Mouse (Mus musculus) kidney, postnatal 0 days (tissue): ENCODE measurements around the gene Stxbp2. TPM values are rescaled to one million over a fixed set of nuclear protein-coding genes. Genes with fewer than 3 reads are reported as not detected.
A peak's percentile ranks its signal among the peaks of the same experiment; 100 is the strongest.

ENCODE experiments used
- ATAC-seq: fragments of 200-750 bp; cut with Nextera tagmentation; replicated peaks from 2 replicates; pipeline ENCODE4 v1.8.0; 2017; ENCODE audit warnings: low read depth, moderate number of reproducible peaks, moderate TSS enrichment, moderate library complexity; ENCODE audit not compliant: low FRiP score
- DNase-seq: peaks from one replicate; pipeline ENCODE4 v3.0.0-alpha.2; 2016; ENCODE audit warnings: low spot score
- H3K27ac ChIP-seq: fragments of 300-500 bp; sonication (generic); 2 replicates; pipeline ENCODE4 v1.5.1; 2014; ENCODE audit warnings: mild to moderate bottlenecking
- H3K27me3 ChIP-seq: fragments of 300-500 bp; sonication (generic); 2 replicates; pipeline ENCODE4 v1.6.1; 2014; ENCODE audit warnings: low read length, mixed read lengths; ENCODE audit not compliant: insufficient read depth
- H3K36me3 ChIP-seq: fragments of 300-500 bp; sonication (generic); 2 replicates; pipeline ENCODE4 v1.6.1; 2014; ENCODE audit warnings: low read length, mixed read lengths; ENCODE audit not compliant: insufficient read depth
- H3K4me1 ChIP-seq: fragments of 300-500 bp; sonication (generic); replicated peaks from 2 replicates; pipeline ENCODE4 v1.6.1; 2014; ENCODE audit warnings: antibody characterized with exemption, low read length, mixed read lengths; ENCODE audit not compliant: insufficient read depth
- H3K4me2 ChIP-seq: fragments of 300-500 bp; sonication (generic); 2 replicates; pipeline ENCODE4 v1.6.1; 2014; ENCODE audit warnings: mild to moderate bottlenecking, low read length, moderate library complexity, mixed read lengths
- H3K4me3 ChIP-seq: fragments of 300-500 bp; sonication (generic); replicated peaks from 2 replicates; pipeline ENCODE4 v1.5.1; 2014; ENCODE audit warnings: low read depth, low read length
- H3K9ac ChIP-seq: fragments of 300-500 bp; sonication (generic); 2 replicates; pipeline ENCODE4 v1.6.1; 2014; ENCODE audit warnings: low read depth, low read length
- H3K9me3 ChIP-seq: fragments of 300-500 bp; sonication (generic); replicated peaks from 2 replicates; pipeline ENCODE4 v1.6.1; 2016; ENCODE audit warnings: low read length, inconsistent platforms, mixed read lengths
- CTCF ChIP-seq: IDR thresholded peaks from 2 replicates; pipeline ENCODE4 v1.5.1; 2016; ENCODE audit warnings: antibody characterized with exemption, low read depth, mild to moderate bottlenecking, moderate library complexity
- WGBS: fragments of 180-500 bp; shearing (Covaris S2); extraction: QIAGEN DNeasy Blood & Tissue Kit; methylation state at CpG from one replicate; pipeline ENCODE4 v1.1.7; 2014; 5-methylcytosine and 5-hydroxymethylcytosine counted together
- polyA plus RNA-seq: library from polyadenylated mRNA; unstranded; fragments of >200 nt; fragmentation: Nextera tagmentation; extraction: Ambion mirVana; gene quantifications from 2 replicates; pipeline ENCODE4 v1.2.1, GENCODE M21; 2015

Stxbp2 gene
- polyA plus RNA-seq, 1 experiment from 2014 or later: 88.6 TPM

DNA sequence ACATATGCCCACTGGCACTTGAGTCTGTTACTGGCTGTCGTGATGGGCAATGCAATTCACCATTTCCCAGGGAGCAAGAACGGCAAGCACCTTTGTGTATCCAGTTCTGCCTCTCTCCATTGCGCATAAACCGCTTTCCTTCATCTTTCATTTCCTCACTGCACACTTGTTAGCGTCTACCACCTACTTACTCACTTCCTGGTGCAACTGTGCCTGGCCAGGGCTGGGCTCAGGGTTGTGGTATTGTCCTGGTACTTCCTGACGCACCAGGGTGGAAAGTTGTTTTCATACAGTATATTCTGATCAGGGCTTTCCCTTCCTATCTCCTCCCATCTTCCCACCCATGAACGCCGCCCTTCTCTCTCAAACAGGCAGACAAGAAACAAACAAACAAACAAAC lies 30.1 kb downstream of the Stxbp2 start:
- Histone ChIP-seq H3K4me2 (no peak overlapping the region), H3K9ac (no peak overlapping the region), H3K9me3 (no peaks in the 10 kb centered on the region), H3K27me3 (no peaks in the 10 kb centered on the region), H3K36me3 (no peaks in the 10 kb centered on the region), H3K4me1 (no peaks in the 10 kb centered on the region), H3K4me3 (no peak overlapping the region), H3K27ac (no peak overlapping the region)
- TF ChIP-seq CTCF: no peak
- ATAC-seq (no peak), DNase-seq (no peak)
- WGBS: 75% methylated on average over 8 of the region's 8 CpGs

DNA sequence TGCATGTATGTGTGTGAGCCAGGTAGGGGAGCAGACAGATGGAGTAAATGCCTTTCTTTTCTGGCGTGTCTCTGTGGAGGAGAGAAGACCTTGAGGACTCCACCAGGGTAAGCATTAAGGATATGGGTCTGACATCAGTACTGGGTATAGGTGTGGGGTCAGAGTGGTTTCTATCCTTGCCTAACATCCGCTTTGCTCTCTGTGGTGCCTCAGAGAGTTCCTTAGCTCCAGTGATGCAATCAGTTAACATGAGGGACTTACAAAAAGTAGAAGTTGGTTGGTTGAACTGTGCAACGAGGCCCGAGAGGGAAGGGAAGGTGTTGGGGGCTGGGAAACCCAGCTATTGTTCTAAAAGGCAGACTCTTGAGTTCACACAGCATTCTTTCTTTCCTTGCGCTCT lies 33.6 kb downstream of the Stxbp2 start:
- no peaks in the 10 kb centered on the region for H3K36me3 ChIP-seq
- H3K27ac ChIP-seq: no peak overlapping the region
- no peaks in the 10 kb centered on the region for H3K9me3 ChIP-seq
- H3K9ac ChIP-seq: no peak overlapping the region
- no peaks in the 10 kb centered on the region for H3K4me1 ChIP-seq
- no peaks in the 10 kb centered on the region for H3K27me3 ChIP-seq
- no peak overlapping the region for H3K4me2 ChIP-seq
- H3K4me3 ChIP-seq: no peak overlapping the region
- DNase-seq (no peak), ATAC-seq (no peak)
- WGBS: 64% methylated on average over 5 of the region's 5 CpGs
- TF ChIP-seq CTCF: no peak

DNA sequence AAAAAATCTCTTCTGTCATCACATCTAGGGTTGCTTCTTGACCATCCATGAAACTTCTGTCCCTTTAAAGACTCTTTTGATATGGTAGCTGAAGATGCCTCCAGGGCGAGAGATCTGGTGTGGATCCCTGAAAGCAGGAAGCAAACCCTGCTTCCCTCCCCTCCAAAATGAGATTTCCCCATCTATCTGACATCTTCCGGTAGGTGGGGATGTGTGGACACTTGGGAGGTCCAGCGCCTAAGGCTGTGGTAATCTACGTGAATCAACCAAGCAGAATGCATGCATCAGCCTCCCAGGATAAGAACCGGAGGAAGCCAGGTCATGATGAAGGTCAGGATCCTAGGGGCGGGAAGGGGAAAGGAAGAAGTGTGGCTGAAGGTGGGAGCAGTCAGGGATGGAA lies 34.8 kb downstream of the Stxbp2 start, which contains the start of gene Mcemp1:
TSS of gene Mcemp1 (plus strand) at position 248 of the 400 bp plus-strand sequence.
- H3K4me1 ChIP-seq: no peaks in the 10 kb centered on the region
- DNase-seq (no peak), ATAC-seq (no peak)
- H3K27ac ChIP-seq: no peak within 1 kb of the TSS
- 61% methylated on average over 6 of the region's 6 CpGs for WGBS
- no peak within 1 kb of the TSS for H3K4me3 ChIP-seq
- H3K9ac ChIP-seq: no peak within 1 kb of the TSS
- no peaks in the 10 kb centered on the region for H3K36me3 ChIP-seq
- no peaks in the 10 kb centered on the region for H3K9me3 ChIP-seq
- H3K4me2 ChIP-seq: no peak within 1 kb of the TSS
- no peaks in the 10 kb centered on the region for H3K27me3 ChIP-seq
- TF ChIP-seq CTCF: no peak

DNA sequence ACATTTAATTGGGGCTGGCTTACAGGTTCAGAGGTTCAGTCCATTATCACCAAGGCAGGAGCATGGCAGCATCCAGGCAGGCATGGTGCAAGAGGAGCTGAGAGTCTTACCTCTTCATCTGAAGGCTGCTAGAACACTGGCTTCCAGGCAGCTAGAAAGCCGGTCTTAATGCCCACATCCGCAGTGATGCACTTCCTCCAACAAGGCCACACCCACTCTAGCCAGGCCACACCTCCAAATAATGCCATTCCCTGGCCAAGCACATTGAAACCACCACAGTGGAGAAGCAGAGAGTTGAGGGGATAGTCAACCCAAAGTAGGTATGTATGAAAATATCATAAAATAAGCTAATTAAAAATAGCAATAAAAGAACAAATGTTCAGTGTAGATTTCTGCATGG lies 39.6 kb downstream of the Stxbp2 start:
- no peak for TF ChIP-seq CTCF
- H3K27me3 ChIP-seq: no peaks in the 10 kb centered on the region
- ATAC-seq: no peak
- no peak overlapping the region for H3K4me3 ChIP-seq
- no peak overlapping the region for H3K9ac ChIP-seq
- WGBS: 80% methylated on average over 2 of the region's 2 CpGs
- H3K4me1 ChIP-seq: no peaks in the 10 kb centered on the region
- H3K4me2 ChIP-seq: no peak overlapping the region
- no peak for DNase-seq
- H3K27ac ChIP-seq: no peak overlapping the region
- no peaks in the 10 kb centered on the region for H3K36me3 ChIP-seq
- no peaks in the 10 kb centered on the region for H3K9me3 ChIP-seq

DNA sequence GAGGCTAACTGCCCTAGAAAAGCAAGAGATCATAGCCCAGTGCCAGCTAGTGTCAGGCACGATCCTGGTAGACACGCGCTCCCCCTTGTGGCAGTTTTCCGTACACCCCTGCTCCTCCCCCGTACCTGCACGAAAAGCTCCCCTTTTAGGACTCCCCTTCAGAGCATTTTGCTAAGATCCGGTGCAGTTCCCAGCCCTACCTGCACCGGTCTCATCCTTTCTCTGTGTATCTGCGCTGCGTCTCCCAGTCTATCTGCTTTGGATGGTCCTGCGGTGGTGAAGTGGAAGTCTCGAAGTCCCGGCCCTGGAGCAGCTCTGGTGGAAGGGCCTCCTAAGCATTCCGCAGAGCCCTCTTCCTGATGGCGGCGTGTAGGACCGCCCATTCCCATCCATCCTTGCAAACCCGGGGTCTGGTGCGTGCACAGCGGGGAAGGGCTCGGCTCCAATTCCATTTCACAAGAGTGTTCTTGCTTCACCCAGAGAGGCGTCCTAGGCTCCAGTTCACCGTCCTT lies 41.3 kb downstream of the Stxbp2 start, which contains the start of gene Fcor:
TSS of gene Fcor (minus strand) at position 383 of the 512 bp plus-strand sequence.
- peak within 1 kb of the TSS; percentile 75 for H3K4me2 ChIP-seq
- ATAC-seq (peak; percentile 73), DNase-seq (peak; percentile 90)
- H3K4me1 ChIP-seq: no peaks in the 10 kb centered on the region
- peak; percentile 86 for TF ChIP-seq CTCF
- peak within 1 kb of the TSS; percentile 54; the same call in 1 of the 2 replicates for H3K27ac ChIP-seq
- H3K27me3 ChIP-seq: no peaks in the 10 kb centered on the region
- peak within 1 kb of the TSS; percentile 58 for H3K9ac ChIP-seq
- no peaks in the 10 kb centered on the region for H3K9me3 ChIP-seq
- peak within 1 kb of the TSS; percentile 44 for H3K4me3 ChIP-seq
- WGBS: 2% methylated on average over 23 of the region's 23 CpGs
- H3K36me3 ChIP-seq: no peaks in the 10 kb centered on the region

DNA sequence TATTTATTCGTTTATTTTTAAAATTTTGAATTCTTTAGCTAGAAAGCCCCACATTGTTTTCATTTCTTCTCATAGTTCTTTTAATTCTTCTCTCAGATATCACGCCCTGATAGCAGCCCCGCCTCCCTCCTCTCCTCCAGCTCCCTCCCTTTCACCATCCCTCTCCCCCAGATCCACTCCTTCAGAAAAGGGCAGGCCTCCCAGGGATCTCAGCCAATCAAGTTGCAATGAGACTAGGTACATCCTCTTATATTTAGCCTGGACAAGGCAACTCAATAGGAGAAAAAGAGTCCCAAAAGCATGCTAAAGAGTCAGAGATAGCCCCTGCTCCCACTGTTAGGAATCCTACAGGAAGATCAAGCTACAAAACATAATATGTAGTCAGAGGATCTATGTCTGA lies 43.9 kb downstream of the Stxbp2 start:
- DNase-seq (no peak), ATAC-seq (no peak)
- Histone ChIP-seq H3K4me2 (no peak overlapping the region), H3K9ac (no peak overlapping the region), H3K27me3 (no peaks in the 10 kb centered on the region), H3K4me3 (no peak overlapping the region), H3K9me3 (no peaks in the 10 kb centered on the region), H3K27ac (no peak overlapping the region), H3K4me1 (peaks cover 10% of the 10 kb centered on the region; the same call in 1 of the 2 replicates), H3K36me3 (peaks cover 10% of the 10 kb centered on the region)
- TF ChIP-seq CTCF: no peak
- WGBS: 42% methylated on average over 3 of the region's 3 CpGs
